Mouse (Mus musculus) stomach, postnatal 0 days (tissue): Measurements from ENCODE around the gene Mcfd2. TPM values are rescaled to one million over a fixed set of nuclear protein-coding genes. Genes with fewer than 3 reads are reported as not detected.

Experiments
- ATAC-seq: fragments of 200-750 bp; cut with Nextera tagmentation; 2 replicates; pipeline ENCODE4 v1.8.0; 2017; ENCODE audit not compliant: low FRiP score, low TSS enrichment
- DNase-seq: peaks from one replicate; pipeline ENCODE4 v3.0.0-alpha.2; 2016; ENCODE audit warnings: low spot score
- H3K27ac ChIP-seq: fragments of 300-500 bp; sonication (generic); replicated peaks from 2 replicates; pipeline ENCODE4 v1.5.1; 2014; ENCODE audit warnings: mild to moderate bottlenecking, control low read depth
- H3K27me3 ChIP-seq: fragments of 300-500 bp; sonication (generic); 2 replicates; pipeline ENCODE4 v1.6.1; 2014; ENCODE audit warnings: low read length; ENCODE audit not compliant: control insufficient read depth, insufficient read depth
- H3K36me3 ChIP-seq: fragments of 300-500 bp; sonication (generic); 2 replicates; pipeline ENCODE4 v1.6.1; 2014; ENCODE audit warnings: low read length, mixed read lengths; ENCODE audit not compliant: control insufficient read depth, insufficient read depth
- H3K4me1 ChIP-seq: fragments of 300-500 bp; sonication (generic); replicated peaks from 2 replicates; pipeline ENCODE4 v1.6.1; 2014; ENCODE audit warnings: antibody characterized with exemption; ENCODE audit not compliant: control insufficient read depth, insufficient read depth
- H3K4me2 ChIP-seq: fragments of 300-500 bp; sonication (generic); replicated peaks from 2 replicates; pipeline ENCODE4 v1.6.1; 2014; ENCODE audit warnings: low read depth, mild to moderate bottlenecking, control low read depth, moderate library complexity
- H3K4me3 ChIP-seq: fragments of 300-500 bp; sonication (generic); 2 replicates; pipeline ENCODE4 v1.5.1; 2014; ENCODE audit warnings: low read depth, low read length, control low read depth
- H3K9ac ChIP-seq: fragments of 300-500 bp; sonication (generic); 2 replicates; pipeline ENCODE4 v1.6.1; 2014; ENCODE audit warnings: mild to moderate bottlenecking, low read length, control low read depth, mixed read lengths
- H3K9me3 ChIP-seq: fragments of 300-500 bp; sonication (generic); 2 replicates; pipeline ENCODE4 v1.6.1; 2016; ENCODE audit warnings: low read length; ENCODE audit not compliant: control insufficient read depth
- CTCF ChIP-seq: IDR thresholded peaks from 2 replicates; pipeline ENCODE4 v1.5.1; 2016; ENCODE audit warnings: antibody characterized with exemption, low read depth, mild to moderate bottlenecking, moderate library complexity
- EP300 ChIP-seq: optimal IDR thresholded peaks from 2 replicates; pipeline ENCODE3; 2016; ENCODE audit warnings: antibody characterized with exemption
- WGBS: fragments of 180-500 bp; shearing (Covaris S2); extraction: QIAGEN DNeasy Blood & Tissue Kit; methylation state at CpG from one replicate; pipeline ENCODE4 v1.1.7; 2014; 5-methylcytosine and 5-hydroxymethylcytosine counted together
- polyA plus RNA-seq: library from polyadenylated mRNA; unstranded; fragments of >200 nt; fragmentation: Nextera tagmentation; extraction: Ambion mirVana; gene quantifications from 2 replicates; pipeline ENCODE4 v1.2.1, GENCODE M21; 2015

The Mcfd2 gene
- polyA plus RNA-seq, 1 experiment from 2014 or later: 80.4 TPM

DNA sequence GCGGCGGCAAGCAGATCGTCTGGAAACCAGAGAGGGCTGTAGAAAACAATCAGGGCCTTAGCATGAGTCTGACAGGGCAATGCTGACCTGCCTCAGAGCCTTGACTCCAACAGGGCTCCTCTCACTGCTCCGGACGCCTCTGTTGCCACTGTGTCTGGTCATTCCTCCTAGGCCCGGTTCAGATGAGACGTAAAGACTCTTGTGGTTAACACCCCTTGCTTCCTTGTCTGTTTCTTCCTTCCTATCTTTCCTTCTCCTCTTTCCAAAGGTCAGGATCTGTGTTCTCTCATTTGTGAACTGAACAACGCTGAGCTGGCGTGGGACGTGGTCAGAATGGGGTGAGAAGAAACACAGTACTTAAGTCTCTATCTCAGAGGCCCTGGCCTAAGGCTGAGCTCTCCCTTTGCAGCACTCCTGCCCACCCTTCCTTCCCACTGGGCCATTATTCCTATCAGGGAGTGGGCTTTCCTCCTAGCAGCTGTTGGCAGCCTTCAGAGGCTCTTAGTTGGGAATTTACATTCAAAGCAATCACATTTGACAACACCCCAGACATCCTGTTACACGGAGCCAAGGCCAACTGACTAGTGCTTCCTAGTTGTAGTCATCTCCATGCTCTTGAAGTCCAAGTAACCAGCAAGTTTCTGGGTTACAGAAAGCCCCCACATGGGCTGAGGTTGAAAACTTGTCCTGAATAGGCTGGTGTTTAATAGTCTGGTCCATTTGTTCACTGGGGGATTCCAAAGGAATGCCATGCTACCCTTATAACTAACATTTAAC lies 1.5 kb downstream of the Mcfd2 start:
- 78% methylated on average over 11 of the region's 11 CpGs for WGBS
- DNase-seq: no peak
- Histone ChIP-seq H3K9me3 (no peaks in the 10 kb centered on the region), H3K36me3 (peaks cover 9% of the 10 kb centered on the region; the same call in 1 of the 2 replicates), H3K4me2 (peak overlapping the region; percentile 71), H3K4me3 (peak overlapping the region; percentile 72), H3K4me1 (peaks cover 8% of the 10 kb centered on the region; the same call in 1 of the 2 replicates), H3K27ac (0 out of 2 replicates have a peak overlapping the region, but pooled peaks have one; percentile 18), H3K9ac (peak overlapping the region; percentile 80; the same call in 1 of the 2 replicates), H3K27me3 (no peaks in the 10 kb centered on the region)
- no peak for TF ChIP-seq CTCF
- no peak for TF ChIP-seq EP300
- ATAC-seq: no peak

DNA sequence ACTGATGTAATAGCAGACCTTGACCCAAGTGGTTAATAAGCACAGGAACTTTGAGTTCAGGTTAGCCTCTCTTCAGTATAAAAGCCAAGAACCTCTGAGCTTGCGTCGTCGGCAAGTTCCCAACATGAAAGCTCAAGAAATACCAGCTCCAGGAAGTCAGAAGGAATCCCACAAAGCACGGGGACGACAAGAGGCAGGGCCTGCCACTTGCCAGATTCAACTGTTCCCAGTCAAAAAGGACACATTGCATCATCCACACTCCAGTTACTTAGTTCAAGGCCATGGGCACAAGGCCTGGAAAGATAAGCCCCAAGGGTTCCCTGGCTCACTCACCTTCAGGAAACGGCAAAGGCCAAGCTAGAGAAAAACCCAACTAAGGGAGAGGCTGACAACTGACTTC lies 2.3 kb downstream of the Mcfd2 start:
- DNase-seq: no peak
- Histone ChIP-seq H3K9me3 (no peaks in the 10 kb centered on the region), H3K36me3 (peaks cover 11% of the 10 kb centered on the region; the same call in 1 of the 2 replicates), H3K4me1 (peaks cover 8% of the 10 kb centered on the region; the same call in 1 of the 2 replicates), H3K4me3 (no peak overlapping the region), H3K27ac (no peak overlapping the region), H3K4me2 (no peak overlapping the region), H3K27me3 (no peaks in the 10 kb centered on the region), H3K9ac (no peak overlapping the region)
- no peak for ATAC-seq
- no peak for TF ChIP-seq CTCF
- TF ChIP-seq EP300: no peak
- WGBS: 85% methylated on average over 6 of the region's 6 CpGs

DNA sequence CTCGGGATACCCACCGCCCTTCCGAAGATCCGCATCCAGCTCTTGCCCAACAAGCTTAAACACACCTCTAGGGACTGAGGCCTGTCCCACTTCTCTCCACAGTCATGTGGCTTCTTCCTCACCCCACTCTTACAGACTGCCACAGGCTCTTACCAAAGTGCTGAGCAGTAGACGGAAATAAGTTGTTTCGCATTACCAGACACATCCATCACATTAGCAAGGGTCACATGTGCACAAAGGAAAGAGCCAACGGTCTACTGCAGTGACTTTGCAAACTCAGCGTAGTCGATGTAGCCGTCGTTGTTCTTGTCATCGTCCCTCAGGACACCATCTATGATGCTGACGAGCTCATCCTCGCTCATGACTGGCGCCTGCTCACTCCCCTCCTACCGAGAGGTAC lies 10.1 kb downstream of the Mcfd2 start:
- H3K4me3 ChIP-seq: no peak overlapping the region
- TF ChIP-seq CTCF: no peak
- TF ChIP-seq EP300: no peak
- no peak overlapping the region for H3K4me2 ChIP-seq
- no peak overlapping the region for H3K27ac ChIP-seq
- peaks cover 24% of the 10 kb centered on the region for H3K36me3 ChIP-seq
- H3K27me3 ChIP-seq: no peaks in the 10 kb centered on the region
- ATAC-seq: no peak
- no peak overlapping the region for H3K9ac ChIP-seq
- WGBS: 85% methylated on average over 16 of the region's 16 CpGs
- DNase-seq: no peak
- no peaks in the 10 kb centered on the region for H3K4me1 ChIP-seq
- no peaks in the 10 kb centered on the region for H3K9me3 ChIP-seq

DNA sequence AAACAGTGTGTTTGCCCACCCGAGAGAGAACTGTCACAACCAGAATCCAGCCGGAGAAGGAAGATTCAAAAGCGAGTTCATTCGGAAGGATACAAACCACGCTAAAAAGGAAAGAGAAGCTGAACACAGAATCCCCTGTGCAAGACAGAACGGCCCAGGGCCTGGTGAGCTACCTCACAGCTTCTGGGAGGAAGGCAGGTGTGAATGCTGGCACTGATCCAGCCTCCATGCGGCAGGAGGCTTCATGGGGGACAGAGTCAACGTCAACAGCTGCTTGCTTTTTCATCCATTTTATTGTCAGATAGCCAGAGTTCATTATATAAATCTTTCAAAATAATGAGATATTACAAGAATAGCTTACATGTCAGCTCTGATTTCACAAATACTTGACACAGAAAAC lies 11.4 kb downstream of the Mcfd2 start:
- H3K4me2 ChIP-seq: no peak overlapping the region
- H3K27ac ChIP-seq: no peak overlapping the region
- H3K27me3 ChIP-seq: no peaks in the 10 kb centered on the region
- no peaks in the 10 kb centered on the region for H3K4me1 ChIP-seq
- no peak overlapping the region for H3K4me3 ChIP-seq
- WGBS: 64% methylated on average over 8 of the region's 8 CpGs
- DNase-seq: peak; percentile 28
- peaks cover 18% of the 10 kb centered on the region for H3K36me3 ChIP-seq
- H3K9me3 ChIP-seq: no peaks in the 10 kb centered on the region
- TF ChIP-seq EP300: no peak
- TF ChIP-seq CTCF: no peak
- no peak overlapping the region for H3K9ac ChIP-seq
- no peak for ATAC-seq

DNA sequence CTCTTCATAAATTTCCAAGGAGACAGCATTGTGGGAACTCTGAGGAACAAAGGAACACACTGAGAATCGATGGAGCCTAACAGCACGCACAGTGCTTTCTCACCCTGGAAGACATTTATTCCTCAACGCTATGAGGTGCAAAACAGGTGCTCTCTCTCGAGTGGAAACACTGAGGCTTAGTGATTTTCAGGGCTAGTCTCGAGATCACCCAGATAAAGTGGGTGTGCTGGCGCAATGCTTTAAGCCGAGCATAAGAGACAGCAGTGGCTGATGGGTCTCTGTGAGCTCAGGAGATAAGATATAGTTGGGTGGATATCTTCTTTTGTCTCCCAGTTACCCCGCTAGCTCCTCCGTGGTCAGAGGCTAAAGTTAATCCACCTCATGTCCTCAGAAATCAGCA lies 19.6 kb downstream of the Mcfd2 start:
- H3K36me3 ChIP-seq: no peaks in the 10 kb centered on the region
- ATAC-seq (no peak), DNase-seq (no peak)
- no peak for TF ChIP-seq CTCF
- no peak for TF ChIP-seq EP300
- H3K27ac ChIP-seq: no peak overlapping the region
- WGBS: 53% methylated on average over 9 of the region's 9 CpGs
- no peaks in the 10 kb centered on the region for H3K4me1 ChIP-seq
- no peak overlapping the region for H3K9ac ChIP-seq
- no peak overlapping the region for H3K4me2 ChIP-seq
- H3K4me3 ChIP-seq: no peak overlapping the region
- H3K27me3 ChIP-seq: no peaks in the 10 kb centered on the region
- no peaks in the 10 kb centered on the region for H3K9me3 ChIP-seq

DNA sequence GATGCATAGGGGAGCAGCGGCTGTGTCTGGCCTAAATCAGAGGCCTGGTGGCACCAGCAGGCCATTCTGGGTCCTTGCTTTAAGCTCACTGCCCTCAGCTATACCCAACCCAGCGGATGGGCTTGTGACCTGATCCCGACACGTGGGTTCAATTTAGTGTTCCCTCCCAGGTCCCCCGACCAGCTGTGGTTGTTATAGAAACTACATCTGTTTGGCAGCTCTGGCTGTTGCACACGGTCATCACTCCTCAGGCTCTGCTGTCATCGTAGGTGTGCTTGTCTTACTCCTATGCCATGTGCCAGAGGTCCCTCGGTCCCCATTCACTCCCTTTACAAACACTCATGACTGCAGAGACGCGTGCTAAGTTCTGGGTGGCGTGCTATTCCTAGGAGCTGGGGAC lies 27.9 kb downstream of the Mcfd2 start:
- Histone ChIP-seq H3K36me3 (no peaks in the 10 kb centered on the region), H3K27me3 (no peaks in the 10 kb centered on the region), H3K27ac (no peak overlapping the region), H3K4me1 (no peaks in the 10 kb centered on the region), H3K9me3 (no peaks in the 10 kb centered on the region), H3K9ac (no peak overlapping the region), H3K4me2 (no peak overlapping the region), H3K4me3 (no peak overlapping the region)
- TF ChIP-seq CTCF (no peak), EP300 (no peak)
- ATAC-seq (no peak), DNase-seq (no peak)
- 78% methylated on average over 11 of the region's 11 CpGs for WGBS
